Mouse (Mus musculus) ES-E14 (cell line): ENCODE results near the gene Tbc1d23.

Source experiments
- CHD2 ChIP-seq: IDR thresholded peaks from 2 replicates; pipeline ENCODE4 v1.6.1; 2014; ENCODE audit warnings: mild to moderate bottlenecking, low read depth, low read length, inconsistent platforms
- HCFC1 ChIP-seq: IDR thresholded peaks from 2 replicates; pipeline ENCODE4 v1.6.1; 2012; ENCODE audit warnings: low read length, inconsistent platforms, borderline replicate concordance; ENCODE audit not compliant: insufficient read depth
- MAFK ChIP-seq: IDR thresholded peaks from 2 replicates; pipeline ENCODE4 v1.6.1; 2014; ENCODE audit warnings: mild to moderate bottlenecking, low read depth, low read length, inconsistent platforms; ENCODE audit not compliant: insufficient read depth
- ZC3H11A ChIP-seq: IDR thresholded peaks from 2 replicates; pipeline ENCODE4 v1.6.1; 2012; ENCODE audit warnings: low read depth, mild to moderate bottlenecking, inconsistent platforms, low read length, borderline replicate concordance
- ZNF384 ChIP-seq: IDR thresholded peaks from 2 replicates; pipeline ENCODE4 v1.6.1; 2012; ENCODE audit warnings: low read depth, low read length, inconsistent platforms

GRCm38 (mm10) chr16:57246596-57246995 lies 15.3 kb upstream of the Tbc1d23 start:
- no peak for TF ChIP-seq ZNF384
- TF ChIP-seq MAFK: no peak
- no peak for TF ChIP-seq CHD2
- TF ChIP-seq ZC3H11A: no peak
- no peak for TF ChIP-seq HCFC1
